Mouse (Mus musculus) heart, postnatal 36 days (tissue): ENCODE results near the gene Tm4sf19. TPM values are rescaled to one million over a fixed set of nuclear protein-coding genes. Genes with fewer than 3 reads are reported as not detected.

Experiments used
- total RNA-seq, 2 experiments: library from RNA; stranded (reverse); gene quantifications; 2 replicates each; pipeline ENCODE4 v1.2.3; 2021

The Tm4sf19 gene
- total RNA-seq, 2 experiments from 2014 or later: not detected

Other genes with a start within 250 kb of the Tm4sf19 start
- 1 to 10 TPM; 4.7 to 5.2 TPM for gene Nrros, start 234.9 kb upstream of the Tm4sf19 start, total RNA-seq
- gene Bex6, start 220.7 kb upstream of the Tm4sf19 start, total RNA-seq: not detected
- gene Fbxo45, start 153.3 kb upstream of the Tm4sf19 start, total RNA-seq: 10 to 100 TPM; 11.5 to 14.0 TPM
- gene Wdr53, start 153.3 kb upstream of the Tm4sf19 start, total RNA-seq: 1 to 10 TPM; 6.8 to 8.0 TPM
- gene Smco1, start 129.0 kb upstream of the Tm4sf19 start, total RNA-seq: 10 to 100 TPM; 28.1 to 28.7 TPM
- gene Rnf168, start 123.0 kb upstream of the Tm4sf19 start, total RNA-seq: 10 to 100 TPM; 13.7 TPM
- gene Ubxn7, start 68.2 kb upstream of the Tm4sf19 start, total RNA-seq: 10 to 100 TPM; 30.0 to 32.6 TPM
- gene Tctex1d2, start 19.2 kb downstream of the Tm4sf19 start, total RNA-seq: 1 to 10 TPM; 6.3 to 8.3 TPM
- gene Pcyt1a, start 30.4 kb downstream of the Tm4sf19 start, total RNA-seq: 100 to 1,000 TPM; 127 to 141 TPM
- under 1 TPM; 0.38 to 0.44 TPM for gene Slc51a, start 87.4 kb downstream of the Tm4sf19 start, total RNA-seq
- not detected for gene Zdhhc19, start 95.8 kb downstream of the Tm4sf19 start, total RNA-seq
- 100 to 1,000 TPM in 1 of 2 experiments, 10 to 100 TPM in 1; 55.9 to 114 TPM for gene Tfrc, start 208.4 kb downstream of the Tm4sf19 start, total RNA-seq
- gene Tnk2, start 243.4 kb downstream of the Tm4sf19 start, total RNA-seq: 10 to 100 TPM; 18.0 to 19.8 TPM